Mouse (Mus musculus) limb, embryonic 11.5 days (tissue): Measurements from ENCODE around the gene Pear1. TPM values are rescaled to one million over a fixed set of nuclear protein-coding genes. Genes with fewer than 3 reads are reported as not detected.

ENCODE experiments used
- ATAC-seq: fragments of 200-750 bp; cut with Nextera tagmentation; 2 replicates; pipeline ENCODE4 v1.8.0; 2017; ENCODE audit warnings: low read depth; ENCODE audit not compliant: insufficient number of reproducible peaks, low FRiP score, low TSS enrichment
- DNase-seq: peaks from one replicate; pipeline ENCODE4 v3.0.0-alpha.2; 2015; ENCODE audit warnings: low spot score
- H3K27ac ChIP-seq: fragments of 300-500 bp; sonication (generic); replicated peaks from 2 replicates; pipeline ENCODE4 v1.5.1; 2014; ENCODE audit warnings: low read depth, mild to moderate bottlenecking, low read length
- H3K27me3 ChIP-seq: fragments of 300-500 bp; sonication (generic); 2 replicates; pipeline ENCODE4 v1.6.1; 2014; ENCODE audit warnings: mild to moderate bottlenecking, low read length, mixed read lengths; ENCODE audit not compliant: control insufficient read depth, insufficient read depth
- H3K36me3 ChIP-seq: fragments of 300-500 bp; sonication (generic); 2 replicates; pipeline ENCODE4 v1.6.1; 2014; ENCODE audit warnings: mild to moderate bottlenecking, low read length, moderate library complexity, mixed read lengths; ENCODE audit not compliant: control insufficient read depth, insufficient read depth
- H3K4me1 ChIP-seq: fragments of 300-500 bp; sonication (generic); 2 replicates; pipeline ENCODE4 v1.6.1; 2014; ENCODE audit warnings: low read length, mixed read lengths; ENCODE audit not compliant: control insufficient read depth, insufficient read depth
- H3K4me2 ChIP-seq: fragments of 300-500 bp; sonication (generic); 2 replicates; pipeline ENCODE4 v1.6.1; 2014; ENCODE audit warnings: low read depth, mild to moderate bottlenecking, moderate library complexity; ENCODE audit not compliant: severe bottlenecking
- H3K4me3 ChIP-seq: fragments of 300-500 bp; sonication (generic); 2 replicates; pipeline ENCODE4 v1.5.1; 2014; ENCODE audit warnings: low read depth, low read length
- H3K9ac ChIP-seq: fragments of 300-500 bp; sonication (generic); 2 replicates; pipeline ENCODE4 v1.6.1; 2014; ENCODE audit warnings: mild to moderate bottlenecking, low read length
- H3K9me3 ChIP-seq: fragments of 300-500 bp; sonication (generic); 2 replicates; pipeline ENCODE4 v1.6.1; 2016; ENCODE audit warnings: low read length; ENCODE audit not compliant: control insufficient read depth
- WGBS: fragments of 180-500 bp; shearing (Covaris S2); extraction: QIAGEN DNeasy Blood & Tissue Kit; methylation state at CpG from one replicate; pipeline ENCODE4 v1.1.7; 2014; 5-methylcytosine and 5-hydroxymethylcytosine counted together
- polyA plus RNA-seq: library from polyadenylated mRNA; unstranded; fragments of >200 nt; fragmentation: Nextera tagmentation; extraction: Ambion mirVana; gene quantifications from 2 replicates; pipeline ENCODE4 v1.2.1, GENCODE M21; 2014

Gene Pear1
- polyA plus RNA-seq, 1 experiment from 2014 or later: 11.3 TPM

DNA sequence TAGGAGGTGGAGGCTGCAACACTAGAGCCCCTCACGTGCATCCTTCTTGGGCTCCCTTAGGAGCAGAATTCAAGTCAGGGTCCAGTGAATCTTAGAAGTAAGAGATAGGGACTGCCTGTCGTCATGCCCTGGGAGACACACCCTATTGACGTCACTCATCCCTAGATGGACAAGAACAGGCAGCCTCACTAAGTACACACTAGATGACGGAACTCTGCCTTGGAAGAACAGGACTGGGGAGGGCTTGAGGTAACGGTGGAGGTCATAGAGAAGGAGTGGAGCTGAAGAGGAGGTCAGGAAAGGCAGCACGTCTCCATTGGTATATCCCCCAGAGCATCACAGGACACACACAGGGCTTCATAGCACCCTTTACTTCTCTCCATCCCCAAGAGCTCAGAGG is 95.4 kb downstream of the Pear1 start:
- Histone ChIP-seq H3K4me1 (no peaks in the 10 kb centered on the region), H3K9me3 (no peaks in the 10 kb centered on the region), H3K4me2 (no peak overlapping the region), H3K4me3 (no peak overlapping the region), H3K9ac (no peak overlapping the region), H3K36me3 (peaks cover 12% of the 10 kb centered on the region; the same call in 1 of the 2 replicates), H3K27ac (no peak overlapping the region), H3K27me3 (no peaks in the 10 kb centered on the region)
- WGBS: 90% methylated on average over 6 of the region's 6 CpGs
- no peak for ATAC-seq
- DNase-seq: no peak

DNA sequence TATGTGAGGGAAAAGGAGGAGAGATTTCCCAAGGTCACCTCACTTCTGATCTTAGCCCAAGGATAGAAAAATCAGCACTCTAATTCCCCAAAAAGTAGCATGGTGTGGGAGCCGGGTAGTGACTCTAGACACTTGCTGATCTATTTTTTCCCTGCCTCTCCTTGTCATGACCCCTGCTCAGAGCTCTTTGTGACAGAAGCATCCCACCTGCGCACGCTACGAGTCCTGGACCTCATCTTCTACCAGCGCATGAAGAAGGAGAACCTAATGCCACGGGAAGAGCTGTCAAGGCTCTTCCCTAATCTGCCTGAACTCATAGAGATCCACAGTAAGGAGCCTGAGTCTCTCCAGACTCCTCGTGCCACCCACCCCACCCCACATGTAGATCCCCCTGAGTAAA is 97.9 kb downstream of the Pear1 start:
- no peak overlapping the region for H3K27ac ChIP-seq
- no peak overlapping the region for H3K4me2 ChIP-seq
- no peaks in the 10 kb centered on the region for H3K9me3 ChIP-seq
- no peak overlapping the region for H3K4me3 ChIP-seq
- H3K27me3 ChIP-seq: no peaks in the 10 kb centered on the region
- H3K36me3 ChIP-seq: peaks cover 7% of the 10 kb centered on the region; the same call in 1 of the 2 replicates
- no peaks in the 10 kb centered on the region for H3K4me1 ChIP-seq
- WGBS: 97% methylated on average over 7 of the region's 7 CpGs
- no peak for DNase-seq
- ATAC-seq: no peak
- H3K9ac ChIP-seq: no peak overlapping the region

DNA sequence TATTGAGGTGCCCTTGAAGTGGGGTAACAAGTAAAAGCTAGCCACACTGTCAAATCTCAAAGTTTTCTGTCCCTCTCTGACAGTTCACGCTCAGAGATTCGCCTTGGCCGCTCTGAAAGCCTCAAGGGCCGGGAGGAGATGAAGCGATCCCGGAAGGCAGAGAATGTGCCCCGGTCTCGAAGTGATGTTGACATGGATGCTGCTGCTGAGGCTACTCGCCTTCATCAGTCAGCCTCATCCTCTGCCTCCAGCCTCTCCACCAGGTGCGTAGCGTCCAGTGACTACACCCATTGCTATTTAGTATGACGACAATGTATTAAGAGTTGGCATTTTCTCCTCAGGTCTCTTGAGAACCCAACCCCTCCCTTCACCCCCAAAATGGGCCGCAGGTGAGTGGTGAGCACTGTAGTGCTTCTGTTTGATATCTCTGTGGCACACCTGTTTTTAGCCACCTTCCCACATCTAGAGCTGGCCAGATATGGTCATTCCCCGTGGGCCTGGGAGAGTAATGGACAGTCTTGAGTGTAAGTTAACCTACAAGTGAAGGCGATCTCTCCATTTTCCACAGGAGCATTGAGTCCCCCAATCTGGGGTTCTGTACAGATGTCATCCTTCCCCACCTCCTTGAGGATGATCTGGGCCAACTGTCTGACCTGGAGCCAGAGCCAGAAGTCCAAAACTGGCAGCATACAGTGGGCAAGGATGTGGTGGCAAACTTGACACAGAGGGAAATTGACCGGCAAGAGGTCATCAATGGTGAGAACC is 98.5 kb downstream of the Pear1 start:
- Histone ChIP-seq H3K4me3 (no peak overlapping the region), H3K27ac (no peak overlapping the region), H3K9ac (no peak overlapping the region), H3K36me3 (peaks cover 5% of the 10 kb centered on the region; the same call in 1 of the 2 replicates), H3K4me2 (no peak overlapping the region), H3K27me3 (no peaks in the 10 kb centered on the region), H3K4me1 (no peaks in the 10 kb centered on the region), H3K9me3 (no peaks in the 10 kb centered on the region)
- DNase-seq: no peak
- whole genome bisulfite sequencing: 95% methylated on average over 16 of the region's 16 CpGs
- ATAC-seq: no peak

DNA sequence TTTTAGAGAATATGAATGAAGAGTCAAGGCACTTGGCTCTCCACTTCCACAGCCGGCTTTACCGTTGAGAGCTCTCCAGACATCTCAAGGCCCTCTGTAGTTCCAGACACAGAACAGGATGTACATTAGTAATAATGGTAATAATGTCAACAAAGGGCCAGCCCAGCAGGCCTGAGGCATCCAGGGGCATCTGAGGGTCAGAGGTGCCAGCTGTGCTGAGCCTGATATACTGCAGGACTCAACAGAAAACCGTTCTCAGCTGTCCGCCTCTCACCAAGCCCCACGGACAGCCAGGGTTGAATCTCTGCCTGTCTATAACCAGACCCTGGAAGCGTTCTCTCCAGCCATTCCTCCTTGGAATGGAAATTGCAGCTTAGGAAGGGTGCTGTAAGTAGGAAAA is 99.5 kb downstream of the Pear1 start:
- no peaks in the 10 kb centered on the region for H3K27me3 ChIP-seq
- H3K36me3 ChIP-seq: peaks cover 5% of the 10 kb centered on the region; the same call in 1 of the 2 replicates
- H3K9ac ChIP-seq: no peak overlapping the region
- H3K4me3 ChIP-seq: no peak overlapping the region
- no peak overlapping the region for H3K27ac ChIP-seq
- H3K4me2 ChIP-seq: no peak overlapping the region
- no peaks in the 10 kb centered on the region for H3K9me3 ChIP-seq
- DNase-seq (no peak), ATAC-seq (no peak)
- no peaks in the 10 kb centered on the region for H3K4me1 ChIP-seq
- WGBS: 70% methylated on average over 6 of the region's 6 CpGs

DNA sequence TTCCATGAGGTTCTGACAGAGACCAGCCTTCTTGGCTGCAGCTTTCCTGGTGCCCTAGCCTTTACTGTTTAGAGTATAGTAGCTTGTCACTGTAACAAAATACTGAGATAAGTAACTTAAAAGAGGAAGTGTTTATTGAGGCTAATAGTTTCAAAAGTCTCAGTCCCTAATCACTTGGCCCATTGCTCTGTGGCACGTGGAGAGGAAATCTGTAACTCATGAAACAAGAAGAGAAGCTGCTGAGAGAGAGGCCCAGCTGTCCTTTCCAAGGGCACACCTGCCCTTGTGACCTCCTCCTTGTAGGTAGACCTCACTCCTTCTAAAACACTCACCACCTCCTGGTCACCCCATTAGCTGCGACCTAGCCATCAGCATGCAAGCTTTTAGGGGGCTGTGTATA is 105.6 kb downstream of the Pear1 start:
- H3K27me3 ChIP-seq: no peaks in the 10 kb centered on the region
- H3K9ac ChIP-seq: no peak overlapping the region
- H3K9me3 ChIP-seq: no peaks in the 10 kb centered on the region
- no peak overlapping the region for H3K4me2 ChIP-seq
- no peak overlapping the region for H3K27ac ChIP-seq
- peaks cover 10% of the 10 kb centered on the region; the same call in 1 of the 2 replicates for H3K36me3 ChIP-seq
- 76% methylated on average over 2 of the region's 2 CpGs for WGBS
- DNase-seq (no peak), ATAC-seq (no peak)
- no peak overlapping the region for H3K4me3 ChIP-seq
- H3K4me1 ChIP-seq: no peaks in the 10 kb centered on the region

Other genes with a start within 250 kb of the Pear1 start
- 15.4 and 16.2 TPM in 2 replicates for gene Arhgef11, start 206.7 kb downstream of the Pear1 start, polyA plus RNA-seq
- 0.26 and 0.43 TPM in 2 replicates for gene Lrrc71, start 75.7 kb downstream of the Pear1 start, polyA plus RNA-seq
- gene Ntrk1, start 29.1 kb downstream of the Pear1 start, polyA plus RNA-seq: 0.21 and 0.44 TPM in 2 replicates
- gene Insrr, start 27.4 kb downstream of the Pear1 start, polyA plus RNA-seq: 0.12 and 0.26 TPM in 2 replicates
- not detected in 2 replicates for gene Sh2d2a, start 22.4 kb upstream of the Pear1 start, polyA plus RNA-seq
- gene Prcc, start 61.3 kb upstream of the Pear1 start, polyA plus RNA-seq: 24.1 and 24.4 TPM in 2 replicates
- 305 and 311 TPM in 2 replicates for gene Hdgf, start 82.0 kb upstream of the Pear1 start, polyA plus RNA-seq
- gene Mrpl24, start 95.2 kb upstream of the Pear1 start, polyA plus RNA-seq: 76.2 and 76.8 TPM in 2 replicates
- gene Isg20l2, start 106.0 kb upstream of the Pear1 start, polyA plus RNA-seq: 51.7 and 67.0 TPM in 2 replicates
- gene Rrnad1, start 106.4 kb upstream of the Pear1 start, polyA plus RNA-seq: 17.2 and 19.5 TPM in 2 replicates
- 796 and 836 TPM in 2 replicates for gene Crabp2, start 124.4 kb upstream of the Pear1 start, polyA plus RNA-seq
- gene Nes, start 146.8 kb upstream of the Pear1 start, polyA plus RNA-seq: 7.9 and 8.8 TPM in 2 replicates
- not detected in 2 replicates for gene Bcan, start 175.9 kb upstream of the Pear1 start, polyA plus RNA-seq
- gene Hapln2, start 203.3 kb upstream of the Pear1 start, polyA plus RNA-seq: 0.44 TPM in 1 of 2 replicates, not detected in the other
- 36.9 and 44.1 TPM in 2 replicates for gene Gpatch4, start 218.8 kb upstream of the Pear1 start, polyA plus RNA-seq
- 171 and 172 TPM in 2 replicates for gene Naxe, start 234.2 kb upstream of the Pear1 start, polyA plus RNA-seq